Mouse (Mus musculus) hindbrain, embryonic 12.5 days (tissue): Measurements from ENCODE around the gene E330021D16Rik. TPM values are rescaled to one million over a fixed set of nuclear protein-coding genes. Genes with fewer than 3 reads are reported as not detected.

Source experiments
- ATAC-seq: fragments of 200-750 bp; cut with Nextera tagmentation; 2 replicates; pipeline ENCODE4 v1.8.0; 2017; ENCODE audit warnings: moderate TSS enrichment; ENCODE audit not compliant: low FRiP score
- H3K27ac ChIP-seq: fragments of 300-500 bp; sonication (generic); 2 replicates; pipeline ENCODE4 v1.5.1; 2016; ENCODE audit warnings: mild to moderate bottlenecking
- H3K27me3 ChIP-seq: fragments of 300-500 bp; sonication (generic); 2 replicates; pipeline ENCODE4 v1.6.1; 2016; ENCODE audit warnings: mild to moderate bottlenecking
- H3K36me3 ChIP-seq: fragments of 300-500 bp; sonication (generic); 2 replicates; pipeline ENCODE4 v1.6.1; 2016; ENCODE audit warnings: mild to moderate bottlenecking
- H3K4me1 ChIP-seq: fragments of 300-500 bp; sonication (generic); 2 replicates; pipeline ENCODE4 v1.6.1; 2016
- H3K4me2 ChIP-seq: fragments of 300-500 bp; sonication (generic); replicated peaks from 2 replicates; pipeline ENCODE4 v1.6.1; 2016; ENCODE audit warnings: mild to moderate bottlenecking
- H3K4me3 ChIP-seq: fragments of 300-500 bp; sonication (generic); 2 replicates; pipeline ENCODE4 v1.5.1; 2016; ENCODE audit warnings: mild to moderate bottlenecking
- H3K9ac ChIP-seq: fragments of 300-500 bp; sonication (generic); 2 replicates; pipeline ENCODE4 v1.6.1; 2016; ENCODE audit warnings: mild to moderate bottlenecking, moderate library complexity
- H3K9me3 ChIP-seq: fragments of 300-500 bp; sonication (generic); replicated peaks from 2 replicates; pipeline ENCODE4 v1.6.1; 2016; ENCODE audit warnings: mild to moderate bottlenecking
- WGBS: fragments of 180-500 bp; shearing (Covaris S2); methylation state at CpG from one replicate; pipeline ENCODE4 v1.1.7; 2016; 5-methylcytosine and 5-hydroxymethylcytosine counted together
- polyA plus RNA-seq: library from polyadenylated mRNA; unstranded; fragments of >200 nt; fragmentation: Nextera tagmentation; extraction: Ambion mirVana; gene quantifications from 2 replicates; pipeline ENCODE4 v1.2.1, GENCODE M21; 2016

Gene E330021D16Rik
- polyA plus RNA-seq, 1 experiment from 2014 or later, result not detected

GRCm38 (mm10) chr6:136418333-136418848 lies 3.0 kb upstream of the E330021D16Rik start:
- H3K4me1 ChIP-seq, result no peaks in the 10 kb centered on the region
- H3K9ac ChIP-seq, result no peak overlapping the region
- H3K27me3 ChIP-seq, result no peaks in the 10 kb centered on the region
- no peak overlapping the region for H3K4me3 ChIP-seq
- H3K4me2 ChIP-seq, result no peak overlapping the region
- H3K9me3 ChIP-seq, result no peaks in the 10 kb centered on the region
- H3K36me3 ChIP-seq, result no peaks in the 10 kb centered on the region
- whole genome bisulfite sequencing, result 69% methylated on average over 8 of the region's 8 CpGs
- no peak overlapping the region for H3K27ac ChIP-seq
- no peak for ATAC-seq

GRCm38 (mm10) chr6:136417864-136418263 lies 2.5 kb upstream of the E330021D16Rik start:
- Histone ChIP-seq H3K4me3 (no peak overlapping the region), H3K9me3 (no peaks in the 10 kb centered on the region), H3K27me3 (no peaks in the 10 kb centered on the region), H3K36me3 (no peaks in the 10 kb centered on the region), H3K27ac (no peak overlapping the region), H3K4me1 (no peaks in the 10 kb centered on the region), H3K4me2 (no peak overlapping the region), H3K9ac (no peak overlapping the region)
- 73% methylated on average over 5 of the region's 5 CpGs for WGBS
- no peak for ATAC-seq

- H3K36me3 ChIP-seq, result no peaks in the 10 kb centered on the region
- no peaks in the 10 kb centered on the region for H3K9me3 ChIP-seq
- H3K4me2 ChIP-seq, result no peak overlapping the region
- H3K4me3 ChIP-seq, result no peak overlapping the region
- H3K9ac ChIP-seq, result no peak overlapping the region
- H3K27ac ChIP-seq, result no peak overlapping the region
- ATAC-seq, result no peak
- WGBS, result 83% methylated on average over 5 of the region's 5 CpGs
- no peaks in the 10 kb centered on the region for H3K4me1 ChIP-seq
- H3K27me3 ChIP-seq, result no peaks in the 10 kb centered on the region
Observed at GRCm38 (mm10) chr6:136413856-136414362, 1.5 kb downstream of the E330021D16Rik start.

- WGBS, result 82% methylated on average over 2 of the region's 2 CpGs
- Histone ChIP-seq H3K4me2 (no peak overlapping the region), H3K27ac (no peak overlapping the region), H3K27me3 (no peaks in the 10 kb centered on the region), H3K9me3 (no peaks in the 10 kb centered on the region), H3K4me3 (no peak overlapping the region), H3K4me1 (no peaks in the 10 kb centered on the region), H3K36me3 (no peaks in the 10 kb centered on the region), H3K9ac (no peak overlapping the region)
- no peak for ATAC-seq
Observed at GRCm38 (mm10) chr6:136407608-136408192, 7.7 kb downstream of the E330021D16Rik start.

- no peaks in the 10 kb centered on the region for H3K9me3 ChIP-seq
- no peaks in the 10 kb centered on the region for H3K27me3 ChIP-seq
- no peak overlapping the region for H3K4me3 ChIP-seq
- H3K4me1 ChIP-seq, result no peaks in the 10 kb centered on the region
- H3K9ac ChIP-seq, result no peak overlapping the region
- no peak for ATAC-seq
- H3K27ac ChIP-seq, result no peak overlapping the region
- H3K4me2 ChIP-seq, result no peak overlapping the region
- WGBS, result 91% methylated on average over 9 of the region's 9 CpGs
- H3K36me3 ChIP-seq, result no peaks in the 10 kb centered on the region
Observed at GRCm38 (mm10) chr6:136396860-136397259, 18.5 kb downstream of the E330021D16Rik start.

- Histone ChIP-seq H3K36me3 (no peaks in the 10 kb centered on the region), H3K4me3 (no peak overlapping the region), H3K9ac (no peak overlapping the region), H3K27ac (no peak overlapping the region), H3K9me3 (no peaks in the 10 kb centered on the region), H3K27me3 (no peaks in the 10 kb centered on the region), H3K4me2 (no peak overlapping the region), H3K4me1 (no peaks in the 10 kb centered on the region)
- no peak for ATAC-seq
- WGBS, result 54% methylated on average over 9 of the region's 9 CpGs
Observed at GRCm38 (mm10) chr6:136390262-136390661, 25.1 kb downstream of the E330021D16Rik start.

- no peak overlapping the region for H3K4me2 ChIP-seq
- H3K36me3 ChIP-seq, result no peaks in the 10 kb centered on the region
- no peaks in the 10 kb centered on the region for H3K27me3 ChIP-seq
- no peaks in the 10 kb centered on the region for H3K4me1 ChIP-seq
- 77% methylated on average over 7 of the region's 7 CpGs for WGBS
- no peak overlapping the region for H3K27ac ChIP-seq
- H3K9ac ChIP-seq, result no peak overlapping the region
- ATAC-seq, result no peak
- H3K4me3 ChIP-seq, result no peak overlapping the region
- no peaks in the 10 kb centered on the region for H3K9me3 ChIP-seq
Observed at GRCm38 (mm10) chr6:136385287-136385686, 30.1 kb downstream of the E330021D16Rik start.

- Histone ChIP-seq H3K4me2 (no peak overlapping the region), H3K9me3 (no peaks in the 10 kb centered on the region), H3K9ac (no peak overlapping the region), H3K27ac (no peak overlapping the region), H3K4me3 (no peak overlapping the region), H3K4me1 (no peaks in the 10 kb centered on the region), H3K36me3 (no peaks in the 10 kb centered on the region), H3K27me3 (no peaks in the 10 kb centered on the region)
- no peak for ATAC-seq
- 88% methylated on average over 3 of the region's 3 CpGs for WGBS
Observed at GRCm38 (mm10) chr6:136383218-136383617, 32.2 kb downstream of the E330021D16Rik start.

- no peak overlapping the region for H3K4me3 ChIP-seq
- H3K9ac ChIP-seq, result no peak overlapping the region
- no peak for ATAC-seq
- H3K4me1 ChIP-seq, result no peaks in the 10 kb centered on the region
- H3K36me3 ChIP-seq, result no peaks in the 10 kb centered on the region
- H3K9me3 ChIP-seq, result no peaks in the 10 kb centered on the region
- no peak overlapping the region for H3K4me2 ChIP-seq
- no peak overlapping the region for H3K27ac ChIP-seq
- no peaks in the 10 kb centered on the region for H3K27me3 ChIP-seq
Observed at GRCm38 (mm10) chr6:136376097-136376496, 39.3 kb downstream of the E330021D16Rik start.

- H3K4me1 ChIP-seq, result no peaks in the 10 kb centered on the region; the same call in 1 of the 2 replicates
Observed at GRCm38 (mm10) chr6:136364430-136365098, 50.8 kb downstream of the E330021D16Rik start.

GRCm38 (mm10) chr6:136364008-136364407 lies 51.4 kb downstream of the E330021D16Rik start:
- WGBS, result 71% methylated on average over 4 of the region's 4 CpGs
- no peak overlapping the region for H3K27ac ChIP-seq
- no peak overlapping the region for H3K4me2 ChIP-seq
- H3K27me3 ChIP-seq, result no peaks in the 10 kb centered on the region
- H3K4me1 ChIP-seq, result no peaks in the 10 kb centered on the region; the same call in 1 of the 2 replicates
- H3K36me3 ChIP-seq, result no peaks in the 10 kb centered on the region
- no peak overlapping the region for H3K4me3 ChIP-seq
- H3K9me3 ChIP-seq, result no peaks in the 10 kb centered on the region
- no peak overlapping the region for H3K9ac ChIP-seq
- no peak for ATAC-seq

More at GRCm38 (mm10) chr6:136364430-136365098, 50.8 kb downstream of the E330021D16Rik start:
- no peak overlapping the region for H3K9ac ChIP-seq
- WGBS, result 75% methylated on average over 12 of the region's 12 CpGs
- no peak overlapping the region for H3K4me2 ChIP-seq
- no peak overlapping the region for H3K4me3 ChIP-seq
- no peaks in the 10 kb centered on the region for H3K9me3 ChIP-seq
- H3K36me3 ChIP-seq, result no peaks in the 10 kb centered on the region
- ATAC-seq, result no peak
- no peaks in the 10 kb centered on the region for H3K27me3 ChIP-seq
- H3K27ac ChIP-seq, result no peak overlapping the region

- 88% methylated on average over 8 of the region's 8 CpGs for WGBS
- ATAC-seq, result no peak
- no peaks in the 10 kb centered on the region; the same call in 1 of the 2 replicates for H3K4me1 ChIP-seq
Observed at GRCm38 (mm10) chr6:136363313-136363712, 52.1 kb downstream of the E330021D16Rik start.

More at GRCm38 (mm10) chr6:136363313-136363712, 52.1 kb downstream of the E330021D16Rik start:
- Histone ChIP-seq H3K9me3 (no peaks in the 10 kb centered on the region), H3K36me3 (no peaks in the 10 kb centered on the region), H3K4me3 (no peak overlapping the region), H3K27me3 (no peaks in the 10 kb centered on the region), H3K9ac (no peak overlapping the region), H3K27ac (no peak overlapping the region), H3K4me2 (no peak overlapping the region)
